Mouse (Mus musculus): Measurements from ENCODE around the gene Utrn. TPM values are rescaled to one million over a fixed set of nuclear protein-coding genes. Genes with fewer than 3 reads are reported as not detected.

Utrn gene
- total and polyA plus RNA-seq, 3 experiments: 18.8 to 68.1 (median 61.8) TPM

GRCm38 (mm10) chr10:12558810-12559209 lies 310.4 kb downstream of the Utrn start:
- TF ChIP-seq POLR2A (IDR thresholded peaks at IDR 0.05; ENCODE audit: insufficient read depth, low read depth, low read length) (no peak), CTCF (IDR thresholded peaks at IDR 0.05) (no peak), EP300 (IDR thresholded peaks at IDR 0.05; ENCODE audit: insufficient read depth, low read depth, low read length) (no peak)
- intact Hi-C loops (cut with DNase I): no loop called here
- Histone ChIP-seq H3K9ac (ENCODE audit: low read depth, low read length) (no peak overlapping the region), H3K36me3 (ENCODE audit: control insufficient read depth, insufficient read depth, low read length) (no peaks in the 10 kb centered on the region), H3K27me3 (ENCODE audit: control insufficient read depth, insufficient read depth, low read length) (no peaks in the 10 kb centered on the region), H3K79me2 (replicated peaks; ENCODE audit: control insufficient read depth, insufficient read depth, low read length) (no peaks in the 10 kb centered on the region), H3K4me1 (ENCODE audit: control insufficient read depth, insufficient read depth, low read length) (no peaks in the 10 kb centered on the region), H3K4me3 (no peak overlapping the region), H3K27ac (no peak overlapping the region)
- no peak for DNase-seq
- WGBS: 84% methylated on average over 5 of the region's 5 CpGs

GRCm38 (mm10) chr10:12554090-12554718 lies 315.0 kb downstream of the Utrn start:
- WGBS: 94% methylated on average over 2 of the region's 2 CpGs

GRCm38 (mm10) chr10:12552890-12553278 lies 316.3 kb downstream of the Utrn start:
- TF ChIP-seq CTCF (IDR thresholded peaks at IDR 0.05): no peak
- TF ChIP-seq POLR2A (IDR thresholded peaks at IDR 0.05; ENCODE audit: insufficient read depth, low read depth, low read length): no peak
- no peak for TF ChIP-seq EP300 (IDR thresholded peaks at IDR 0.05; ENCODE audit: insufficient read depth, low read depth, low read length)
- 85% methylated on average over 5 of the region's 5 CpGs for WGBS
- intact Hi-C loops (cut with DNase I): no loop called here

More at GRCm38 (mm10) chr10:12554090-12554718, 315.0 kb downstream of the Utrn start:
- peaks cover 9% of the 10 kb centered on the region for H3K36me3 ChIP-seq (ENCODE audit: control insufficient read depth, insufficient read depth, low read length)
- no peak overlapping the region for H3K9ac ChIP-seq (ENCODE audit: low read depth, low read length)
- H3K27ac ChIP-seq: no peak overlapping the region
- H3K4me3 ChIP-seq: no peak overlapping the region
- H3K27me3 ChIP-seq (ENCODE audit: control insufficient read depth, insufficient read depth, low read length): no peaks in the 10 kb centered on the region
- H3K79me2 ChIP-seq (replicated peaks; ENCODE audit: control insufficient read depth, insufficient read depth, low read length): no peaks in the 10 kb centered on the region
- no peak for DNase-seq
- H3K4me1 ChIP-seq (ENCODE audit: control insufficient read depth, insufficient read depth, low read length): no peaks in the 10 kb centered on the region; the same call in 1 of the 2 replicates
- TF ChIP-seq EP300 (IDR thresholded peaks at IDR 0.05; ENCODE audit: insufficient read depth, low read depth, low read length): no peak
- no peak for TF ChIP-seq CTCF (IDR thresholded peaks at IDR 0.05)
- no peak for TF ChIP-seq POLR2A (IDR thresholded peaks at IDR 0.05; ENCODE audit: insufficient read depth, low read depth, low read length)
- intact Hi-C loops (cut with DNase I): no loop called here

GRCm38 (mm10) chr10:12552196-12552889 lies 316.8 kb downstream of the Utrn start:
- no peak overlapping the region for H3K4me3 ChIP-seq
- no peak overlapping the region for H3K27ac ChIP-seq

More at GRCm38 (mm10) chr10:12552890-12553278, 316.3 kb downstream of the Utrn start:
- Histone ChIP-seq H3K36me3 (ENCODE audit: control insufficient read depth, insufficient read depth, low read length) (peaks cover 10% of the 10 kb centered on the region), H3K4me1 (ENCODE audit: control insufficient read depth, insufficient read depth, low read length) (no peaks in the 10 kb centered on the region; the same call in 1 of the 2 replicates), H3K79me2 (replicated peaks; ENCODE audit: control insufficient read depth, insufficient read depth, low read length) (no peaks in the 10 kb centered on the region), H3K4me3 (no peak overlapping the region), H3K9ac (ENCODE audit: low read depth, low read length) (no peak overlapping the region), H3K27ac (no peak overlapping the region), H3K27me3 (ENCODE audit: control insufficient read depth, insufficient read depth, low read length) (no peaks in the 10 kb centered on the region)
- DNase-seq: no peak

DNA sequence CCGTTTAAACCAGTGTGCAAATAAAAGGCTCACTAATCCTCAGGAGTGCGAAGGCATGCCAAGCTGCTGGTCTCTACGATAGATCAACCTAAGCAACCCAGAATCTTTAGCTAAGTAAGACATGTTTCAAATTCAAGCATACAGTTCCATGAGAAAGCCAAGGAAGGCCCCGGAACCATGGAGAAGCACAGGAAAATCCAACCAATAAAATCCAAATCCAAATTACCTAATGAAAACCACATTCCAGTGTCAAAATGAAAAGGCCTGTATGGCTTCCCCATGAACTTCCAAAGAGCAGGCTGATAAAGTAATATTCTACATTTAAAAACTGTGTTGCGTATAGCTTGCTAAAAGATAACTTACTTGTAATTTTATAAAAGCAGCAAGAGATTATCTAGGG lies 317.4 kb downstream of the Utrn start:
- DNase-seq: no peak
- Histone ChIP-seq H3K27ac (no peak overlapping the region), H3K9ac (ENCODE audit: low read depth, low read length) (no peak overlapping the region), H3K27me3 (ENCODE audit: control insufficient read depth, insufficient read depth, low read length) (no peaks in the 10 kb centered on the region), H3K79me2 (replicated peaks; ENCODE audit: control insufficient read depth, insufficient read depth, low read length) (no peaks in the 10 kb centered on the region), H3K4me1 (ENCODE audit: control insufficient read depth, insufficient read depth, low read length) (peaks cover 3% of the 10 kb centered on the region), H3K36me3 (ENCODE audit: control insufficient read depth, insufficient read depth, low read length) (peaks cover 12% of the 10 kb centered on the region), H3K4me3 (no peak overlapping the region)
- TF ChIP-seq CTCF (IDR thresholded peaks at IDR 0.05) (no peak), POLR2A (IDR thresholded peaks at IDR 0.05; ENCODE audit: insufficient read depth, low read depth, low read length) (no peak), EP300 (IDR thresholded peaks at IDR 0.05; ENCODE audit: insufficient read depth, low read depth, low read length) (no peak)
- intact Hi-C loops (cut with DNase I): no loop called here
- WGBS: 93% methylated on average over 5 of the region's 5 CpGs

More at GRCm38 (mm10) chr10:12552196-12552889, 316.8 kb downstream of the Utrn start:
- H3K9ac ChIP-seq (ENCODE audit: low read depth, low read length): no peak overlapping the region
- intact Hi-C loops (cut with DNase I): no loop called here
- no peaks in the 10 kb centered on the region for H3K79me2 ChIP-seq (replicated peaks; ENCODE audit: control insufficient read depth, insufficient read depth, low read length)
- WGBS: 91% methylated on average over 11 of the region's 11 CpGs
- H3K4me1 ChIP-seq (ENCODE audit: control insufficient read depth, insufficient read depth, low read length): no peaks in the 10 kb centered on the region; the same call in 1 of the 2 replicates
- no peak for DNase-seq
- peaks cover 10% of the 10 kb centered on the region for H3K36me3 ChIP-seq (ENCODE audit: control insufficient read depth, insufficient read depth, low read length)
- no peak for TF ChIP-seq CTCF (IDR thresholded peaks at IDR 0.05)
- TF ChIP-seq EP300 (IDR thresholded peaks at IDR 0.05; ENCODE audit: insufficient read depth, low read depth, low read length): no peak
- TF ChIP-seq POLR2A (IDR thresholded peaks at IDR 0.05; ENCODE audit: insufficient read depth, low read depth, low read length): no peak
- no peaks in the 10 kb centered on the region for H3K27me3 ChIP-seq (ENCODE audit: control insufficient read depth, insufficient read depth, low read length)
